Mouse (Mus musculus): Measurements from ENCODE around the gene 4933403O08Rik.

4933403O08Rik gene

GRCm38 (mm10) chrX:112238749-112239148, at the start of gene 4933403O08Rik:
TSS of gene 4933403O08Rik (plus strand) at chrX:112239049.
- no peak for TF ChIP-seq GATA4 (IDR thresholded peaks at IDR 0.05; ENCODE audit: insufficient replicate concordance, low read length)

GRCm38 (mm10) chrX:112242916-112243315, 4.1 kb downstream of the 4933403O08Rik start:
- TF ChIP-seq GATA4 (IDR thresholded peaks at IDR 0.05; ENCODE audit: insufficient replicate concordance, low read length), result no peak

- no peak for TF ChIP-seq GATA4 (IDR thresholded peaks at IDR 0.05; ENCODE audit: insufficient replicate concordance, low read length)
Observed at GRCm38 (mm10) chrX:112255513-112255912, 16.7 kb downstream of the 4933403O08Rik start.

- no peak for TF ChIP-seq GATA4 (IDR thresholded peaks at IDR 0.05; ENCODE audit: insufficient replicate concordance, low read length)
Observed at GRCm38 (mm10) chrX:112273550-112273949, 34.7 kb downstream of the 4933403O08Rik start.
